Mouse (Mus musculus): ENCODE measurements around the gene Blzf1. TPM values are rescaled to one million over a fixed set of nuclear protein-coding genes. Genes with fewer than 3 reads are reported as not detected.
A peak's percentile ranks its signal among the peaks of the same experiment; 100 is the strongest.

Gene Blzf1
- total RNA-seq, 2 experiments from 2014 or later, result 26.5 to 28.0 TPM

- Histone ChIP-seq H3K4me3 (peak within 1 kb of the TSS; percentile 98), H3K27ac (peak within 1 kb of the TSS; percentile 89)
- no peak for TF ChIP-seq CTCF (IDR thresholded peaks at IDR 0.05)
- peak; percentile 99 for DNase-seq
- intact Hi-C loops (cut with DNase I), result no loop called here
These were observed 58.6 kb downstream of the Blzf1 start, which contains the start of gene Slc19a2 for GRCm38 (mm10) chr1:164248465-164249331. TSS of gene Slc19a2 (plus strand) at chr1:164249046.

- intact Hi-C loops (cut with DNase I), result no loop called here
- peak overlapping the region; percentile 89 for H3K27ac ChIP-seq
- peak; percentile 43 for DNase-seq
These were observed 59.3 kb downstream of the Blzf1 start for GRCm38 (mm10) chr1:164247971-164248370.

GRCm38 (mm10) chr1:164247442-164247841 is 59.8 kb downstream of the Blzf1 start:
- Histone ChIP-seq H3K27ac (peak overlapping the region; percentile 89), H3K4me3 (peak overlapping the region; percentile 98; the same call in 1 of the 2 replicates)
- intact Hi-C loops (cut with DNase I), result no loop called here
- no peak for TF ChIP-seq CTCF (IDR thresholded peaks at IDR 0.05)
- no peak for DNase-seq

More at GRCm38 (mm10) chr1:164247971-164248370, 59.3 kb downstream of the Blzf1 start:
- peak overlapping the region; percentile 98 for H3K4me3 ChIP-seq
- TF ChIP-seq CTCF (IDR thresholded peaks at IDR 0.05), result no peak

GRCm38 (mm10) chr1:164242809-164243208 is 64.5 kb downstream of the Blzf1 start:
- intact Hi-C loops (cut with DNase I), result no loop called here
- no peak for DNase-seq
- TF ChIP-seq CTCF (IDR thresholded peaks at IDR 0.05), result no peak
- Histone ChIP-seq H3K4me3 (no peak overlapping the region), H3K27ac (no peak overlapping the region)

- DNase-seq, result no peak
- H3K27ac ChIP-seq, result no peak overlapping the region
- intact Hi-C loops (cut with DNase I), result no loop called here
- H3K4me3 ChIP-seq, result no peak overlapping the region
- no peak for TF ChIP-seq CTCF (IDR thresholded peaks at IDR 0.05)
These were observed 65.8 kb downstream of the Blzf1 start for GRCm38 (mm10) chr1:164241494-164241893.

Other genes with a start within 250 kb of the Blzf1 start
- gene Sell, start 245.5 kb downstream of the Blzf1 start, total RNA-seq (2021), result under 1 TPM in 1 of 2 experiments, not detected in 1; 0.15 TPM
- under 1 TPM; 0.42 to 0.54 TPM for gene Selp, start 192.2 kb downstream of the Blzf1 start, total RNA-seq (2021)
- gene F5, start 155.7 kb downstream of the Blzf1 start, total RNA-seq (2021), result under 1 TPM; 0.05 to 0.08 TPM
- 1 to 10 TPM; 2.6 to 2.8 TPM for gene Slc19a2, start 58.4 kb downstream of the Blzf1 start, total RNA-seq (2021)
- gene Ccdc181, start 31.9 kb downstream of the Blzf1 start, total RNA-seq (2021), result 10 to 100 TPM; 11.2 to 11.8 TPM
- 1 to 10 TPM; 1.4 TPM for gene Nme7, start 3.4 kb downstream of the Blzf1 start, total RNA-seq (2021)
- gene Atp1b1, start 150.9 kb upstream of the Blzf1 start, total RNA-seq (2021), result 100 to 1,000 TPM; 115 to 262 TPM